Mouse (Mus musculus) left cerebral cortex, adult 18-20 months (tissue): Measurements from ENCODE around the gene Hes1. TPM values are rescaled to one million over a fixed set of nuclear protein-coding genes. Genes with fewer than 3 reads are reported as not detected.

Experiments
- DNase-seq, 2 experiments: peaks; one replicate each; pipeline ENCODE4 v3.0.0; 2021 to 2022; ENCODE audit warnings: low spot score in 2 of 2, mixed read lengths in 1 of 2
- long read RNA-seq, 2 experiments: library from polyadenylated mRNA; stranded (forward); transcript quantifications; one replicate each; pipeline ENCODE4 v2.0.0; 2021
- total RNA-seq, 2 experiments: library from RNA; stranded (reverse); gene quantifications; 2 replicates each; pipeline ENCODE4 v1.2.3; 2021

Gene Hes1
- total RNA-seq: 10 to 100 TPM; 21.1 to 26.0 TPM
- long read RNA-seq, experiment 1, transcript Hes1-201 (4 exons, 1,468 nt): major isoform, 18 of 29 reads
- long read RNA-seq, experiment 1, transcript Hes1-203 (2 exons, 406 nt): minor isoform, 5 of 29 reads
- long read RNA-seq, experiment 1, partial matches to known transcripts: 2 of 29 reads
- long read RNA-seq, experiment 1, other reads (novel, unspliced or antisense): 3 of 29 reads
- long read RNA-seq, experiment 2, transcript Hes1-201 (4 exons, 1,468 nt): major isoform, 14 of 25 reads
- long read RNA-seq, experiment 2, partial matches to known transcripts: 5 of 25 reads
- long read RNA-seq, experiment 2, other reads (novel, unspliced or antisense): 2 of 25 reads

DNA sequence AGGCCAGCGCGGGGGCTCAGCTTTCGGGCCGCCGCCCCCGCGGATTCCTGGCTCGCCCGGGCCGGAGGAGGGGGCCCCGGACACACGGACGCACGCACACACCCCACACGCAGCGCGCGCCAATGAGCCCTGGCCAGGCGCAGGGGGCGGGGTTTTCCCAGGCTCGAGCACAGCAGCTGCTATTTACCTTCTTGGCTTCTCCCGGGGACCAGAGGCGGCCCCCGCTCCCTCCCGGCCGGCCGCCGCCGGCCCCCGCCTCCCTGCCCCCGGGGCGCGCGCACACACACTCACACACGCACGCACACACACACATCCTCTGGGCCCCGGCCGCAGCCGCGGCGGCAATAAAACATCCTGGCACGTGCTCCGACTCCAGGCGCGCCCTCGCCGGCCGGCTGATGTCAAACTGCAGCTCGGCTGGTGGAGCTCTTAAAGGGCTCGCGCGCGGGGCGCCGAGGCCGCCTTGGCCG lies at the start of gene Hes1:
TSS of gene Hes1 (plus strand) at position 401 of the 470 bp plus-strand sequence.
- peak; percentile 73 to 88 for DNase-seq

DNA sequence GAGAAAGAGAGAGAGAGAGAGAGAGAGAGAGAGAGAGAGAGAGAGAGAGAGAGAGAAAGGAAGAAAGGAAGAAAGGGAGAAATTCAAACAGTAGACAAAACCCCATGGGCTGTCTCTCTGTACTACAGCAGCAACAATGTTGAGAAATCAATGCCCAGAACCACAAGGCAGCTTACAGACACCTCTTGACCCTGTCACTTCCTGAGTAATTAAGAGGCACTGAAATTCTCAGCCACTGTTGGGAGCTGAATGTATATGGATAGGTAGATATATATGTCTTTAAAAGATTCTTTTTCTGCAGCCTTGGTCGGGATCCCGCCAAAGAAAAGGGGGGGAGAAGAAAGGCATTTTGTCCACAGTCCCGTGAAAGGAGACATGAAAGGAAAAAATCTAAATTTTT lies 48.1 kb upstream of the Hes1 start:
- no peak for DNase-seq

DNA sequence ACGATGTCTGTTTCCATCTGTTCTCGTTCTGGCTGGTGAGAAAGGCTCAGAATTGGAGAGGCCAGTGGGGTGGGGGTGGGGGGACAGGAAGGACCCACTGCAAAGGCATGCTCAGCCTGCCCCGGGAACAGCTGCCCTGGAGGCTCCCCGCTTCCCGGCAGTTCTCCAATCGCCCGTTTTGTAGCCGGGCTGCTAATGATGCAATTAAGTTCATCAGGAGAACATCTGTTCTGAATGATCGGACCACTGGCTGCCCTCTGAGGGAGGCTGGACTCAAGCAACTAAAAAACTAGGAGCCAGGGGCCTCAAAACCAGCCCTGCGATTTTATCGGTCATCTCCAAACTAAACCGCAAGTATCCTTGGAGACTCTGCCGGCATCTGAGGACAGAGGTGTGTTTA lies 44.1 kb upstream of the Hes1 start:
- no peak for DNase-seq

DNA sequence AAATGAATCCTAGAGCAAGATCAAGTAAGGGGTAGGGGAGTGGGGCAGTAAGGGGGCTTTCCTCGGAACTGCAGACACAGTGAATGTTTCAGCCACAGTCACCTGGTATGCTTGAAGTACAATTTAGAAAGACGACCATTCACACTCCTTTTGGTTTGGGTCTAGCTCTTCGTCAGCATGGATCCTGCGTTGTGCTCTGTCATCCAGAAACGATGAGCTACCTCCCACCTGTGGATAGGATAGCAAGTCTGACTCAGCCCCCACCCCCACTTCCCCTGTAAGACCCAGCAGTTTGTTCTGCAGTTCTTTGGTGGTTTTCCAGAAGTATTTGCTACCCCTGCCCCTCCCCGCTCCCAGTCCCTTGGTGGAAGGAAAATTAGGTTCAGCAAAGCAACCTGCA lies 41.8 kb upstream of the Hes1 start:
- peak; percentile 40 to 50 for DNase-seq

DNA sequence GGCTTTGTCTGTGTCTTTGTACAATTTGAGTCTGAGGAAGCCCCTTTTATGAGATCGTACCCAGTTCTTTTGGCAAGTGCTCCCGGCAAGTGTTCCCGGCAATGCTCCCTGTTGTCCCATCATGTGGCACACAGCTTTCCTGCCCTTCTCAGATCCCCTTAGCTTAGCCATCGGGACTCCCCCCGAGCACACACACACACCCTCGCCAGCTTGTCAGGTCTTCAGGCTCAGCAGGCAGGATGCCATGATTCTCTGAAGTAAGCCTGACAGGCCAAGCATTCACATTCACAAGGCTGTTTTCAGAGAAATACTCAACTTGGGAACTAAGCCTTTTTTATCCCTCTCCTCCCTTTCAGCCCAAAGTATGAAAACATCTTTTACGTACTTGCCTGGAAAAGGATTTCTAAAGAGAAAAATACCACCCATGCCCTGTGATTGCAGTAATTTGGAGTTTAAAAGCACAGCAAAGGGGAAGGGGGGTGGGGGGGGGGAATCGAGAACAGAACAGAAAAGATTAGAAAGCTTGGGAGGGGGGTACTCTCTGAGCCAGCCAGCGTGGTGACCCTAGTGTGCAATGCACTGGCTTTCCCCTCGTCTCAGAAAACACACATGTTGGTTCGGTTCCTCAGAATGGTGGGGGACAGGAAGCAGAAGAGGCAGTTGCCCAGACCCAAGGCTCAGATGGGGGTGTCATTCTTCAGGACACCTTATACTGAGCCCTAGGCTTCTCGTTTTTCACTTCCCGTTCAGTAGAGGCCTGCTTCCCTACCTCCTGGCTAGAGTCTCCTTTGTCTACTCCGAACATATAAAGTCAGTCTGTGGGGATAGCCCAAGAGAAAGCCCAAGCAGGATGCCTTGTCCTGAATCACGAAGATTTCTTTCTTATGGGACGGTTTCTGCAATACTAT lies 41.0 kb upstream of the Hes1 start:
- peak in 1 of 2 experiments; percentile 16 for DNase-seq

DNA sequence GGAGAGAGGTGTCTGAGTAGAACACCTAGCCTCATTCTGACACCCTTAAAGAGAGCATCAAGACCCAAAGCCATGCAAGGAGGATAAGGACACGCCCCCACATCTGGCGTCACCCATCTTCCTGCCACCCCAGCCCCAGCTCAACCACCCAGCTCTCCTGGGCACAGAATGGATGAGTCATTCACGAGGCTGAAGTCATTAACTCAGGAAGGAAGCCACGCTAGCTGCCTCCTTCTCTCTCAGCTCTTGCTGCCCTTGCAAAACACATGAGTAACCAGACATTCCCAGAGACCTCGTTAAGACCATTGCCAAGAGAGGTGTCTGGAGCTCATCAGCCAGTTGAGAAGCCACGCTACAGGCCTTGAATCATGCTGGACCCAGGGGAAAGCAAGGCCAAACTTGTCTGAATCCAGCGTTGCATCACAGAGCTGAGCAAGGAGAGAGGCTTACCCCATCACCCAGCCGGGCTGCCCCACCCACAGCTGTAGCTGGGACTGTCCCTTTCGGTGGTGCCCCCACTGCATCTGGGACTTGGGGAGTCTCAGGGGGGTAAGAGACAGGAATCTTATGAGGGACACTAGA lies 39.4 kb upstream of the Hes1 start:
- DNase-seq: peak; percentile 58 to 63

DNA sequence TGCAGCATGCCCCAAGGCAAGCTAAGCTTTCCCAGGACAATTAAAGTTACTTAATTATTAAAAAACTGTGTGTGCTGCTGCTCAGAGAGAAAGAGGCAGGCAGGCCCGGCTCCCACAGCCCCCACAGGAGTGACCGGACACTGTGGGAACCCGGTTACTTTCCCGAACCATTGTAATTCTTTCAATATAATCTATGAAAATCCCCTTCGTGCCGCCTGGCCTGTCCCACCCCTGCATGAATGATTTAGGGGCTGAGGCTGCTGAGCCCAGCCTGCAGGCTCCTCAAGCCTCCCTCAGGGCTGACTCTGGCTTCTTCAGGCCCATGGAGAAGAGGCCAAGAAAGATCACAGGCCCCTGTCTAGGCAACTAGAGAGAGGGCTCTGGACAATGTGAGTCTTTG lies 36.0 kb upstream of the Hes1 start:
- no peak for DNase-seq

DNA sequence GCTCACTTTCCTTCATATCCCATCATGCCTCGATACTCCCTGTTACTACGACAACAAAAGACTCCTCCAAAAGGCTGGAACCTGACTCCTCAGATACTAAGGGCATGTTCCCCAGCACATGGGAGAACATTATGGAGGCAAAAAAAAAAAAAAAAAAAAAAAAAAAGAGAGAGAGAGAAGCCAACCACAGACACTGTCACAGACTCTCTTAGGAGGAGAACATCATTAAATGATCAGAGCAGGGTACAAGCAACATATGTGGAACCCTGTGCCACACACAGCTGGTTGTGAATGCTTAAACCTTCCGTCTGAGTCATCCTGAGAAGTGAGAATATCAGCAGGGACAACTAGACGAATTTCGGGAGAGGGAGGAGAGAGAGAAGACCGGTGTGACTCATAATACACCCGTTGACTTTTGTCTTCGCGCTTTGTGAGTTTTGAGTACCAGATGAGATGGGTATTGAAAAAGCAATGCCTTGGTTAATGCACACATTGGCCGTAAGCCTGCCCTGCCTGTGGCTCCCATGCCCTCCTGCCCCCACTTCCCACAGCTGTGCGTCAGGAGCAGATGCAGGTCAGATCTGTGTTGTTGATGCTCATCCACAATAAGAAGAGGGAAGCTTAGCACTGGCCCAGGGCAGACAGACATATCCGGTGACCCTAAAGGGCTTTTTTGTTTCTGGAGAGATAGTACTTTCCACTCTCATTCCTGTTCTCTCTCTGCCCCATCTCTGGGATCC lies 34.8 kb upstream of the Hes1 start:
- no peak for DNase-seq

DNA sequence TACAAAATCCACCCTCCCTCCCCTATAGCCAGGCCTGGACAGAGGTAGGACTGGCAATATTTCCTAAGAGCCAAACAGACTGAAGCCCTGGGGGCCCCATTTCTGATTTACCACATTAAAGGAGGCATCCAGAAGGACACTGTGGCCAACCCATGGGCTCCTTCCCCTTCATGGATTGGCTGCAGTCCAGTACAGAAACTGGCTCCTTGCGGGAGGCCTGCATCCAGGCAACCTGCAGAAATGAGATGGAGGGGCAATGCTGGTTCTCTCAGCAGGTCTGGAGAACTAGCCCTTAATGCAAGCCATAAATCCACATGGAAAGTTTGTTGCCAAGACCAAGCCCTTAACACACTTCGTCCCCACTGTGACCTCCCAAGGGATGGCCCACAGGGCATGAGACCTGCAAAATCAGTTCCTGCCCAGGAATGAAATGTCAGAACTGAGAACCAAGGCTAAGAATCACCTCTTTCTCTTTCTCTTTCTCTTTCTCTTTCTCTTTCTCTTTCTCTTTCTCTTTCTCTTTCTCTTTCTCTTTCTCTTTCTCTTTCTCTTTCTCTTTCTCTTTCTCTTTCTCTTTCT lies 31.8 kb upstream of the Hes1 start:
- no peak for DNase-seq

DNA sequence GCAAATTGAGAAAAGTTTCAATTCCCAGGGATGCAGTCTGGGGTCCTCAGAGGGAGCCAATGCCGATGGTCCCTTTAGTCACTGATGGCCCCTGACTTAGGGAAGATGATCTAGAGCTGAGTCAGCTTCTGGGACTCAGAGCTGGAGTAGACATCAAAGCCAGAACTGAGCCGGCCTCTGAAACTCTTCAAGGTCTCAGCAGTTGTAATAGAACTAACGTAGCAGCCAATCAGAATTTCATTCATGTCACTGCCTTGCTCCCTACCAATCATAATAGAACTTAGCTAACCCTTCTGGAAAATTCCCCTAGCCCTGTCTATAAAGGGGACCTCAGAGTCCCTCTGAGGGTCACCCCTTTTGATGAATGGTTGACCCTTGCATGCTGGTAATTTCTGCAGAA lies 30.8 kb upstream of the Hes1 start:
- DNase-seq: no peak

DNA sequence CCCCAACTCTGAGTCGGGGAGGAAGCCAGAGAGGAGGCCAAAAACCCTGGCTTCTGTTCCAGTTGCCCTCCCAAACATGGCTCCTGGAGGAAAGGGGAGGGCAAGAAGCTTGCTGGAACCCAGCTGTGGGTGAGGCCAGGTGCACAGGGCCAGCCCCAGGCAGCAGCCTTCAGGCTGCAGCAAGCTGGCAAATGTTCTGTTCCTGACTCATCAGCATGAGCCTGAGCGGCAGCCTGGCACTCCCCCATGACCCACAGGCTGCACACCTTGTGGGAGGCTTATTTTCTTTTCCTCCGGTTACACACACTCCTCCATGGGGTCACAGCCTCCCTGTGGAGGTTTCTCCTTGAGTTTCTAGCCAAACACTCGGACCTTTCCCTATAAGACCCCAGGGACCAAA lies 30.2 kb upstream of the Hes1 start:
- no peak for DNase-seq

DNA sequence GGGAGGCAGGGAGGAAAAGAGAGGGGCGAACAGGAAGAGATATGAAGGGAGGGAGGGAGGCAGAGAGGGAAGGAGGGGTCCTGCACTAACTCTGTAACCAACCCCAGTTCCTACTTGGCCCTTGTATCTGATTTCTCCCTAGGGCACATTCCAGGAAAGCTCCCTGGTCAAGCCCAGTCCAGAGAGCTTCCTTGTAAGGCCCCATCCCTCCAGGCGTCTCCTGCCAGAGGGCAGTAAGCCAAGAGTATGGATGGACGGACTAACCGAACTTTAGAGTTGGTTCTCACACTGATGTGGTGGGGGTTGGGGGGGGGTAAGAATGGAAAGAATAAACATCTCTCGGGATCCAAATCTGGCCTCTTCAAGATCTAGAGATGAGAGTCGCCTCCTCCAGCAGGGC lies 29.7 kb upstream of the Hes1 start:
- no peak for DNase-seq

DNA sequence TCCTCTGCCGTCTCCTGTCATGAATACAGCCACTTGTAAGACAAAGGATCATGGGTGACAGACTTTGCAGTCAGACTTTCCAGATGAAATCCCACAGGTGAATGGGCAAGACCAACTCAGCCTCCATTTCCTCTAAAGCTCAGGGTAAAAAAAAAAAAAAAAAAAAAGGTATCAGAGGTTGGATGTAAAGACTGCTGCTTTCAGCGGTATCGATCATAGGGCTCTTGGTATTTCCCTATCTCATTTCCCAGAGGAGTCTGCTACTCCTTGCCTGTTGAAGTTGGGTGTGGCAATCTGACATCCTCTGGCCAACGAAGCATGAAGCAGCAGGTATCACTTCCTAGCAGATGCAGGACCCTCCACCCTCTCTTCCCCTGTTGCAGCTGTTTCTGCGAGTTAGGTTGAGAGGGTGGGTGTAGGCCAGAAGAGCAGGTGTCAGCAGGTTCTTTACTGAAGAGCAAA lies 29.2 kb upstream of the Hes1 start:
- DNase-seq: no peak

DNA sequence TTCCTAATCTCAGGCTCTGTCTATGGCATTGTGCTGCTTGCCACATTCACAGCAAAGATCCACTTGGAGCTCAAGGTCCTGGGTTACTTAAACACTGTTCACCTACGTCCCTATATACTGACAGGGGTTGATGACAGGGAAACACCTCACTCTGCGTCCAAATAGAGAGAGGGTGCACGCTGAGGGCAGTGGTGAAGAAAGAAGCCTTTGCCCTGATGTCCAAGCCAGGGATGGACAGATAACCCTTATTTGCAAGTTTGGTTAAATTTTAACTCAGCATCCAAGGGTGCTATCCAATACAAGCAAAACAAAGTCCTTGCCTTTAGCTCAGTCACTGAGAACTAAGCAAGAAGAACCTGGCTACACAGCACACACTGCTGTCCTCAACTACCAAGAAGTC lies 28.1 kb upstream of the Hes1 start:
- no peak for DNase-seq

DNA sequence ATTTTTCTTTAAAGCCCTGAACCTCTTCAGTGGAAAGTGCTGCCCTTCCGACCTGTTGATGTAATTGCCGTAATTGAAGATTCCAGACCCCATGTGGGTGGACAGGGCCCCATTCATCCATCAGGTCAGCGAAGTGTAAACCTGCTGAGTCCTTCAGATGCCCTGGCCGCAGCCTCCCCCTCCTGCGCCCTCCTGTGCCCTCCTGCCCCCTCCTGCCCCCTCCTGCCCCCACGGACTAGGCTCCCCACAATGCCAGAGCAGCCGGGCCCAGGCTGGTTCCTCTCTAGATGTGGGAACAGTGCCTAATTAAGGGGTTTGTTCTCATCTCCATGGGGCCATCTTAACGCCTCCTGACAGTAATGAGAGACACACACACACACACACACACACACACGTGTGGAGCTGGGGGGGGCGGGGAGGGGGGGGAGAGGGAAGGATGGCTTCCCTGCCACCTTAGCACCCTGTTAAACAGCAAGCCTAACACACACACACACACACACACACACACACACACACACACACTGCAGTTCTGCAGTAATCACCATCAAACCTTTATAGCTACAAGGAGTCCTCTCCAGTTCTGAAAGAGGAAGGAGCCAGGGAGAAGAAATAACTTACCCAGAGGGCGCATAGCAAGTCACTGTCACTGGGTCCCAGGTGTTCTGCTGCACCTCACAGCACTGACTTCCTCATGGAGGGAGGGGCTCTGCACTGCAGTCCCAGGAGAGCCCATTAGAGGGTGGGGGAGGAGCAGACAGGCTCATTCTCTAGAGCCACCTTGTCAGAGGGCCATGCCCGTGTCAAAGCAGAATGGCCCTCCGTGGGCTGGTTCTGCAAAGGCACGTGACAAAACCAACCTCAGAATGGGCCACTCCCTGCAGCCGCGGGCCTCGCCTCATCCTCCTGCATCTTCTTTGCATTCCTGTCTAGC lies 25.3 kb upstream of the Hes1 start:
- DNase-seq: no peak

DNA sequence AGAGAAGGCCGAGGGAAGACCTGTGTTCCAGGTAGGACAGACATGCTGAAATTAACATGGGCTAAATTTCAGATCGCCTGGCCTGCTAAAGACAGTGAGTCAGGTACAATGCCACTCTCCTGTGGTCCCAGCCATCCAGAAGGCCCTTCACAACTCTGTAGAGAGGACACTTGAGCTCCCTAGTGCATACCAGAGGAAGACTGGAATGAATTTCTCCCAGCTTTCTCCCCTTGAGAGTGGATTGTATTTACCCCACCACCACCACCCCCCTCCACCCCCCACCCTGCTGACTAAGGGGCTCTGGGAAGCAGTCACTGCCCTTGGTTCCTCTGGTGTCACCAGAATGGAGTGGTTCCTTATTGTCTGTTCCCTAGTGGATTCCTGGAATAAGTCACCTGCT lies 24.3 kb upstream of the Hes1 start:
- DNase-seq: no peak

DNA sequence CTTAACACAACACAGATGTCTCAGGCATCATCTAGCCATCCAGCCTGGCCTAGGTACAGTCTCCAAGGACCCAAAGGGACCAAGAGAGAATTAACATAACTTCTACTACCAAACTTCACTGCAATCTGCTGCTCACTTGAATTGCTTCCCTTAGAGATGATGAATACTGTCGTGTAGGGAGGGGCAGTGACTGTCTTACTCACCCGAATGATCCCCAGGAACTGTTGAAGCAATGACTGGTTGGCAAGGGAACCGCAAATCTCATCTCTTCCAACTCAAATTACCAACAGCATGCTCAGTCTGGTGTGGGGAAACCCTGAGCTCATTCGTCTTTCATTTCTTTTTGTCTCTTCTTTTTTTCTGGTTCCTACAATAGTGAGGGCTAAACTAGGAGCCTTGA lies 21.3 kb upstream of the Hes1 start:
- no peak for DNase-seq

DNA sequence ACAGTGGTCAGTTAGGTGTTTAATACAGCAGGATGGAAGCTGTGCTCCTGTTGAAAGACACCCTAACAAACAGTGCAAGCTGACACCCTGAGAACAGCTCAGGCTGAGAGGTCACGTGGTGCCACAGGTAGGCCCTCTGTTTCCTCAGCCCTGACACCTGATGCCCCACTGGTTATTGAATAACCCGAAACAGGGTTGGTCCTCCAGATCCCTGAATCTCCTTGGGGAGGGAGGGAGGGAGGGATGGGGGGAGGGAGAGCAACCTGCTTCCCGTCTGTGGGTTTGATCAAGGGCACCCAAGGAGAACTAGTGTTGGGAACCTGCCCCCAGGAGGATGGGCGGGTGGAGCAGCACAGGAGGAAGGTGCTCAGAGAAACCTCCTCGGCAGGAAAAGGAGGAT lies 18.6 kb upstream of the Hes1 start:
- DNase-seq: no peak

DNA sequence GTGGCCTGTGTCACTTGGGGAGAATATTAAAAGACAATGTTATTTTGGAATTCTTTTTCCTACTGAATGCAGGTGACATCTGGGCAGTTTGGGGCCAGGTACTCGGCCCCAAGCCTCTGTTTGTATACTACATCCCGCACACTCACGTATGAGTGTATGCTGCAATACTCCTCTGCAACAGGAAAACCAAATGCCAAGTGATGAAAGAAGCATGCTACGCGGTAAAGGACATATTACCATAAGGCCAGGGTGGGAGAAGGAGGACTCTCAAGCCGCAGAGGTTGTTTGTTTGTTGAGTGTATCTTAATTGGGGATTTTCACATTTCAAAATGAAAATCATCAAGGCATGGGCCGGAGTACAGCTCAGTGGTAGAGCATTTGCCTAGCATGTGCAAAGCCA lies 17.2 kb upstream of the Hes1 start:
- no peak for DNase-seq

DNA sequence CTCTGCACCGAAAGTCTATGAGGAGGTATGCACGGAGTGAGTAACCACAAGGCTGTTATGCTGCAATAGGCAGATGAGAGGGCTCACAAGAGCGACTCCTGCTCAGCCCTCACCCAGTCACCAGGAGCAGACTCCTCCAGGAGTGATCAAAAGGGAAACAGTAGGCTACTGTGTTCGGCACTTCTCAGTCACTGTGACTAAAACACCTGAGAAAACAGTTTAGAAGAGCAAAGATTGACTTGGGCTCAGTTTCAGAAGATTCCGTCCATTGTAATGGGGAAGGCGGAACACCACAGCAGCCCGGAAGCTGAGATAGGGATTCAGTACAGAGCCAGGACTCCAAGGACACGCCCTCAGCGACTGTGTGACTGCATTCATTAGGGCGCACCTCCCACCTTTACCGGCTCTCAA lies 16.8 kb upstream of the Hes1 start:
- no peak for DNase-seq
